Mouse (Mus musculus) fibroblast of lung, adult 2 months (primary cell): ENCODE measurements around the gene Nhsl2.
A peak's percentile ranks its signal among the peaks of the same experiment; 100 is the strongest.
"Not testable (repeated sequence)": the region's sequence is repeated elsewhere in the genome, so short reads cannot be mapped to it uniquely, and the experiment has no call there.

ENCODE experiments used
- DNase-seq: peaks from one replicate; pipeline ENCODE4 v3.0.0-alpha.2; 2011; ENCODE audit warnings: low read depth

The Nhsl2 gene

GRCm38 (mm10) chrX:101849281-101849821 lies at the start of gene Nhsl2:
TSS of gene Nhsl2 (plus strand) at chrX:101849385.
- DNase-seq, result no peak

- peak; percentile 6 for DNase-seq
These were observed 43.7 kb upstream of the Nhsl2 start for GRCm38 (mm10) chrX:101805512-101805911.

DNA sequence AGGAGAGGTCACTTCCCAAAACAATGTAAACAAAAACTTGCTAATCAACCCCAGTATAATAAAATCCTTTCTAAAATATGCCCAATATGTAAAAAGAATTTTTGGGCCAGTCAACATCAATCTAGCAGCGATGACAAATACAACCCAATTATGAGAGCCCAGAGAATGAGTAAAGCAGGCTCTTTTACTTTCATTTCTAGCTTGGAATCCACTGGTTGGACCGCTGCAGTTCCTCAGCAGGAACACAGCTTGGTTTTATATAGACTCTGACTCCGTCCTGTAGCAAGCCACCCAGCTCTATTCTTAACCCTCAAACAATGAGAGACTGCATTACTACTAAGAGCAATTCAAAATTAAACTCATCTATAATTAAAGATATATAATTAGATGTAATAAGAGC lies 37.4 kb upstream of the Nhsl2 start:
- DNase-seq, result no peak

DNA sequence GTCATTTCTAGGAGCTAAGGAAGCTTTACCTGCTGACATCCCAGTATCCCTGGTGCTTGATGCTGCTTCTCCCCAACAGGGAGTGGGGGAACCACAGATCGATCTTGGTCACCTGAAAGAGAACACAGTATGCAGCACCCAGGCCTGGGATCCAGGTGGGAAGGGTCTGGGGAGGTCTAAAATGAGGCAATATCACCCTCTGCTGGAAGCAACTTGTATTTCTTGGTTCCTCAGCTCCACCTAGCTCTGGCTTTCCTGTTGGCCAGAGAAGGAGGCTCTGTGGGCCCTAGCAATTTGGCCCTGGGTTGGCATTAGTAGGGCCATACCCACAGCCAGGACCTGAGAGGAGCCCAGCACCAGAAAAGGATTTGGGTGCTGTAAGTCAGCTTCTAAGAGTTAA lies 30.0 kb upstream of the Nhsl2 start:
- DNase-seq, result no peak

GRCm38 (mm10) chrX:101819980-101820379 lies 29.2 kb upstream of the Nhsl2 start:
- DNase-seq, result not testable (repeated sequence)

DNA sequence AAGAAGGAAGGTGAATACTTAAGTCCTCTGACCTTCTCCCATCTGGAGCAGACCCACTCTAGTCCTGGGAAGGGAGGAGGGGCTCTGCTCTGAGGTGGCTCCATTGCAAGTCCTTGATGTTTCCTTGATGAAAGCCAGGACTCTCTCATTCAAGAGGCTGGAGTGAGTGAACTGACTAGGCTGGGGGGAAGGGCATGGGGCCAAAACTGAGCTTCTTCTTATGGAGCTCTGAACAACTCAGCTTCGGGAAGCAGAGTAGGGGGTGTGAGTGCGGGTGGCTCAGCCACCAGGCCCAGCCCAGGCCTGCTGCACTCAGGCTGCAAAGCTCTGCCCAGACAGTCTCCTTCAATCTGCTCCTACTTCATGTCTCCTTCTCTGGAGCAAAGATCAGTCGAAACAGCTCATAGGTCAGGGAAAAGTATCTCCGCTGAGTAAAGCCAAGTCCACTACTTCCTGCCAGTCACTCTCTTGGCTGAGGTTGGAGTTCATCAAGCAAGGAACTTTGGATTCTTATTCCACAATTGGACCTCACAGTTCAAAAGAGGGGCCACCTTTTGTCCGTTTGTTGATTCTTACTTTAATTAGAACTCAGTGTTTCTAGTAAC lies 1.9 kb upstream of the Nhsl2 start:
- no peak for DNase-seq

- DNase-seq, result no peak
These were observed 841 bp downstream of the Nhsl2 start for GRCm38 (mm10) chrX:101849901-101850551.

DNA sequence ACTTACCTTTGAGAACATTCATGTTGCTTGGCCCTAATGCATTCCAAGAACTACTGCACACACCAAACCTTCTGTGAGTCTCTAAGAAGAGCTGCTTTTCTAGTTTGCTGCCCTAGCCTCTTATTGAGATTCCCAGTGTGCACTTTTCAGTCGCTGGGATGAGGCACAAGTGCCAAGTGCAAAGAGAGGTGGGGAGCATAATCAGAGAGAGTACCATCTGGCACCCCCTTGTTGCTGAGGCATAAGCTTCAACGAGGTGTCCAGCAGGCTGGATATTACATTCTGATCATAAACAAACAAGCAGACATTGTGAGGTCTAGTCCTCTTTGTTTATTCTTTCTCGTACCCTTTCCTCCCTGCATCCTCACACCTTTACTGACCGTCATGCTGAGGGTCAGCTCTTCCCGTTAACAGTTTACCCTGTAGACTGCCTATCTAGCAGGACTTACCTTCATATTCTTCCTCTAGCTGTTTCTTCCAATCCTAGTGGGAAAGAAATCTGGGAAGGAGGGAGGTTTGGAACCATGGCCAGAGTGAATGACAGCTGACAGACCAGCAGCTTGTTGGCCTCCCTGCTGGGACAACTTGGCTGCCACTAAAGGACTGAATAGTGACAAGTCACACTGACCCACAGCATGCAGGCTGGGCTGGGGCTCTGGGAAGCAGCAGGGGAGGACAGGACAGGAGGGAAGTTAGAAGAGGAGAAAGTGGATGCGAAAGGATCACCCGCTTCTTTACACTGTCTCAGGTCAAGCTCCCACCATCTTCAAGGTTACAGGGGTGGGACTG lies 2.6 kb downstream of the Nhsl2 start:
- DNase-seq, result no peak

GRCm38 (mm10) chrX:101863666-101864378 lies 14.6 kb downstream of the Nhsl2 start:
- DNase-seq, result no peak

DNA sequence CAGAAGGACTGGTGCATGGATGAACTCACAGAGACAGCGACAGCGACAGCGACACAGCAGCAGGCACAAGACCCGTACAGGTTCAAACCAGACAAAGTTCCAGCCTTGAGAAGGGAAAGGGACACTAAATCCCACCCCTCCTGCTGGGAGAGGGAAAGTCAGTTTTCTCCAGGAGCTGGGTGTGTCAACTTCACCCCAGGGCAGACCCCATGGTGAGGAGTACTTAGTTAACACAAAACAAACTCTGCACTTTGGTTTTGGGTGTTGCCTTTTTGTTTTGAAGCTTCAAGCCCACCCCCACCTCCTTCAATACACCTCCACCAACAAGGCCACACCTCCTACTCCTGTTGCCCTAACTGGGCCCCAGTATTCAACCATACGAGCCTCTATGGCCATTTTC lies 15.6 kb downstream of the Nhsl2 start:
- no peak for DNase-seq

DNA sequence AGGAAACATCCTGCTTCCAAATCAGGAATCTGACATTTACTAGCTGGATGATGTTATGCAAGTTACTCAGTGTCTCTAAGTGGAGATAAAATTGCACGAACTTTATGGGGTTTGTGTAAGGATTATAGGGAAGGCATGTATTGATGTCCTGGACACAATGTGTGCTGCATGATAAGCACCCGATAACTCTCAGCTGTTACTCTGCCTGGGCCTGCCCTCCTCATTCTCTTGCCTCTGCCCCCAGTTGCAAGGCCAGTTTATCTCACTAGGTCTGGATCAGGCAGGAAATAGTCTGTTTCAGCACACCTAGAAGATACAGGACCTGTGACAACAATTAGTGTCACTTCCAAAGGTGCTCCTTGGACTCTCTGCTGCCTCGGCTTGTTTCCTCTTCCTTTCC lies 25.0 kb downstream of the Nhsl2 start:
- DNase-seq, result no peak

DNA sequence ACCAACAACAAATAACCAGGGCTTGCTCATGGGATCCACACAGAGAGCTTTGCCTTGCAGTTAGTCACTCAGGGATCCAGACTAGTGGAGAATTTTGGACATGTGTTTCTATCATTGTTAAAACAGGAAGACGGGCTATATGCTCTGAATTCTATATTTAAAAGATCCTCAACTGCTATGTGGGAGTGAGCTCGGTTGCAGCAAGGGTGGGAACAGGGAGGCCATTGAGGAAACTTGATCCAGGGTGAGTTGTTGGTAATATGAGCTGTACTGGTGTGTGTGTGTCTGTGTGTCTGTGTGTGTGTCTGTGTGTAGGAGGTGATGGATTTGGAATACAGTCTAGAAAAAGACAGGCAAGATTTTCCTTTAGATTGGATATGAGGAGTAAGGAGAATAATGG lies 25.7 kb downstream of the Nhsl2 start:
- DNase-seq, result no peak

DNA sequence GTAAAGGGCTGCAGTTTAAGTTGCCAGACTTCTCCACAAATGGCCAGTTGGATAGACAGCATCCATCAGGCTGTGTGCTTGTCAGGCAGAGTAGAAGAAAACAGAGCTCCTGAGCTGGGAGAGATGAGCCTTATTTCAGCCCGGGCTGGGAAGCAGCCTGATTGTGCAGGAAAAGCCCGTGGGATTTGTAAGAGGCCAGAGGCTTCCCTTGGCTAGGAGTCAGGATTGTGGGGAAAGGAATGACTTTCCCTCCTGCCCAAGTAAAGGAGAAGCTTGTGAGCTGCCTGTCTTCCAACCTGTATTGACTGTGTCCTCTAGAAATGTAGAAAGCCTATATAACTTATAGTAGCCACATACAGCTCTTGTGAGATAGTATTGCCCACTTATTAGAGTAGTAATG lies 27.0 kb downstream of the Nhsl2 start:
- DNase-seq, result no peak

DNA sequence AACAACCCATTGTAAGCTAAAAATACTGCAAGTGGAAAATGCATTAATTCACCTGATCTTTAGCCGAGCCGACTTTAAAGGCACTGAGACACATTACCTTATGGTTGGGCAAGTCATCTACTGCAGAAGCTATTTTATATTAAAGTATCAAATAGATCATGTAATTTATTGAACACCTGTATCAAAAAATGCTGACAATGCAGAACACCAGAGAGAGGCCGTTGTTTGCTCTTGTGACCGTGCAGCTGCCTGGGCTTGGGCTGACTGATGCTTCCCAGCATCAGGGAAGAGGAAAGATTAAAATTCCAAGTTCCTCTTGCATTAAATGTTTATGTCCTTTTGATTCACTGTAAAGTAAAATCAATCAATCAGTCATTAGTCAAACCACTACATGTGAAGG lies 28.7 kb downstream of the Nhsl2 start:
- no peak for DNase-seq

DNA sequence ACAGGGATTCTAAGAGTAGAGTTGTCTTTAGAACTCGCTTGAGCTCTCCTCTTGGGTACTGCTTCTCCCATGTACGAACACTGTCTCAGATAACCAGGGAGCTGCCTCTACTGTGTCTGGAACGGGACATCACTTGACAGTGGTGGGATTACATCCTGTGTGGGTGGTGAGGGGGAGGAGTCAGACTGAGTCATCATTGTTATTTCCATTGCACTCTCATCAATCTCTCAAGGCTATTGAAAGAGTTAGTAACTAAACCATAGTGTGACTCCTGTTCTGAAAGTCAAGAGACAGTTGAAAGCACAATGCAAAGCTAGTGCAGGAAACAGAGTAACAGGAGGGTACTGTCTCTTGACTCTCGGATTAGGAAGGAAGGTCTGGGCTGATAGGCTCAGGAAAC lies 29.4 kb downstream of the Nhsl2 start:
- DNase-seq, result no peak

GRCm38 (mm10) chrX:101882141-101882751 lies 33.1 kb downstream of the Nhsl2 start:
- peak; percentile 44 for DNase-seq

DNA sequence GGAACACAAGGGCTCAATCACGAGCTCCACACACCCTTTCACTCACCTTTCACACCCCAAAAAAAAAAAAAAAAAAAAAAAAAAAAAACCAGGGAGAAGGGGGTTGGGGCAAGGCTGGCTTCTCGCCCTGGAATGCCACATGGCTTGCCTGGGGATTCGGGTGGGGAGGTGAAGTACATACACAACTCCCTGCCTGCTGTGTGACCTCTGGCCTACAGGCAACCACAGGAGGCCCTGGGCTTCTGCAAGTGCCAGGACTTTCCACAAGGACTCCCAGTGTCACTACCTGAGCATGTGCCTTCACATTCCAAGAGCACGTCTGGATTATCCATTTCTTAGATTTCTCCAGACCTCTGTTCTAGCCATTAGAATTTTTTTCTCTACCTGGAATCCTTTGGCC lies 40.2 kb downstream of the Nhsl2 start:
- no peak for DNase-seq

DNA sequence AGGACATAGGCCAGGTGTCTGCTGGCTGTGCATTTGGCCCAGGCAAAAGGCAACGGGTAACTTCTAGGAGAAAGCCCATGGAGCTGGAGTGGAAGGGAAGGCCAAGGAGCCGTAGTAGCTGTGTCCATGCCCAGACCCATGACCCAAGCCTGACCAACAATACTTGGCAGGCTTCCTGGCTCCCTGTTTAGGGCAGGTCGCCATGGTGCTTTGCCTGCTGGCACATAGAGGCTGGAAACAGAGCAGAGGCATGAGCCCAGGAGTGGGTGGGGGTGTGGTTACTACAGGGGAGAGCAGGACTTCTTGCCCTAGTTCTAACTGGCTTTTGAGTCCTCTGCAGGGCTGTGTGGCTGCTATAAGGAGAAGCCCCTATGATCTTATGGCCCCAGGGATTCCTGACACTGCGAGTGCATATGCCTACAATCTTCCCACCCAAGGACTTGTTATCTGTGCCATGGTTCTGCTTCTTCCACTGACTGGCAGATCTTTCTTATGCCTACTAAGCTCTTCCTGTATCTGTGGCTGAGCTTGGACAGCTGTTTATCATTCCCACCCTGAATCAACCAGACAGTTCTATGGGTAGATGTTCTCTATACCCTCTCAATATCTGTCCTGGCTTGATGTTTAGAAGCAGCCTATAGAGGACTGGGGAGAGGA lies 40.8 kb downstream of the Nhsl2 start:
- DNase-seq, result peak; percentile 79

GRCm38 (mm10) chrX:101893796-101894195 lies 44.6 kb downstream of the Nhsl2 start:
- DNase-seq, result no peak

- DNase-seq, result no peak
These were observed 49.2 kb downstream of the Nhsl2 start for GRCm38 (mm10) chrX:101898341-101898740.

DNA sequence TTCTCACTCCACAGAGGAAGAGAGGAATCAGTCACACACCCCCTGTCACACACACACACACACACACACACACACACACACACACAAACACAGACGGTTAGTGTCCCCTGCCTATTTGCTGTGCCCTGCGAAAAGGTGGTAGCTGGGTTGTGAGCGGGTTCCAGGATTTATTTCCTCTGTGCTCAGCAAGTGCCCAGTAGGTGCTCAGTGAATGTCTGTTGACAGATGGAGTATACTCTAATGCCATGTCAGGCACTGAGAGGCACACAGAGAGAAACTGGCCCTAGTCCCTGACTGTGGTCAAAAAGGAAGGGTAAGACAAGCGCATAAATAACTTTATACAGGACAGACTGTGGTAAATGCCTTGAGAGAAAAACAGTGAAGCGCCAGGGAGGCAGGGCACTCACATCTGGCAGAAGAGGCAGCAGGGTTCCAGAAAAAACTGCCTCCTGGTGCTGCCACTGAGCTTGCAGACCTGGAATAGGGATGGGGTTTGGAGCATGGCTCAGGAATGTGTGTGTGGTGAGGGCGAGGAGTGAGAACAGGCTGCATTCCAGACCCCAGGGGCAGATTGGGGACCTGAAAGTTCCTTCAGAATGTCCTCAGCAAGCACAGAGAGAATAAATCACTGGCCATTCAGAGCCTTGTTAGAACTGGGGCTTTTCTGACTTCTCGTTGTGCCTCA lies 52.8 kb downstream of the Nhsl2 start:
- no peak for DNase-seq
